Mouse (Mus musculus) ES-E14 (cell line): Measurements from ENCODE around the gene Msmo1. TPM values are rescaled to one million over a fixed set of nuclear protein-coding genes. Genes with fewer than 3 reads are reported as not detected.

Source experiments
- DNase-seq: peaks from one replicate; pipeline ENCODE4 v3.0.0-alpha.2; 2013; ENCODE audit warnings: low read depth, low spot score
- H3K27ac ChIP-seq: 2 replicates; pipeline ENCODE4 v1.5.1; 2012; ENCODE audit warnings: low read depth, mild to moderate bottlenecking, low read length, moderate library complexity, mixed read lengths; ENCODE audit not compliant: poor library complexity, insufficient read depth, severe bottlenecking
- H3K36me3 ChIP-seq: 2 replicates; pipeline ENCODE4 v1.6.1; 2012; ENCODE audit warnings: mild to moderate bottlenecking, low read length, moderate library complexity, mixed read lengths; ENCODE audit not compliant: control insufficient read depth, poor library complexity, insufficient read depth, severe bottlenecking
- H3K4me1 ChIP-seq, 2 experiments: fragments of 150-350 bp in 1 of 2; sonication (generic) in 1 of 2; 2 replicates each; pipeline ENCODE4 v1.6.1; 2012; ENCODE audit warnings: low read length in 2 of 2, mild to moderate bottlenecking in 1 of 2, mixed read lengths in 1 of 2; ENCODE audit not compliant: control insufficient read depth in 2 of 2, insufficient read depth in 2 of 2, poor library complexity in 1 of 2
- H3K4me3 ChIP-seq, 2 experiments: fragments of 150-350 bp in 1 of 2; sonication (generic) in 1 of 2; 2 replicates each; pipeline ENCODE4 v1.5.1; 2012; ENCODE audit warnings: low read length in 2 of 2, low read depth in 1 of 2, mild to moderate bottlenecking in 1 of 2, mixed read lengths in 1 of 2; ENCODE audit not compliant: insufficient read depth in 1 of 2, poor library complexity in 1 of 2, severe bottlenecking in 1 of 2
- H3K9ac ChIP-seq: 2 replicates; pipeline ENCODE4 v1.6.1; 2012; ENCODE audit warnings: low read depth, mild to moderate bottlenecking, low read length, mixed read lengths; ENCODE audit not compliant: poor library complexity, insufficient read depth, severe bottlenecking
- H3K9me3 ChIP-seq: fragments of 150-350 bp; sonication (generic); 2 replicates; pipeline ENCODE4 v1.6.1; 2012; ENCODE audit warnings: low read depth, mild to moderate bottlenecking, low read length; ENCODE audit not compliant: control insufficient read depth, insufficient read depth
- CHD2 ChIP-seq: IDR thresholded peaks from 2 replicates; pipeline ENCODE4 v1.6.1; 2014; ENCODE audit warnings: mild to moderate bottlenecking, low read depth, low read length, inconsistent platforms
- HCFC1 ChIP-seq: IDR thresholded peaks from 2 replicates; pipeline ENCODE4 v1.6.1; 2012; ENCODE audit warnings: low read length, inconsistent platforms, borderline replicate concordance; ENCODE audit not compliant: insufficient read depth
- MAFK ChIP-seq: IDR thresholded peaks from 2 replicates; pipeline ENCODE4 v1.6.1; 2014; ENCODE audit warnings: mild to moderate bottlenecking, low read depth, low read length, inconsistent platforms; ENCODE audit not compliant: insufficient read depth
- ZC3H11A ChIP-seq: IDR thresholded peaks from 2 replicates; pipeline ENCODE4 v1.6.1; 2012; ENCODE audit warnings: low read depth, mild to moderate bottlenecking, inconsistent platforms, low read length, borderline replicate concordance
- ZNF384 ChIP-seq: IDR thresholded peaks from 2 replicates; pipeline ENCODE4 v1.6.1; 2012; ENCODE audit warnings: low read depth, low read length, inconsistent platforms
- in situ Hi-C, 2 experiments: fragments of 600-800 bp; cut with MboI; formaldehyde crosslinking; loops; one replicate each; pipeline ENCODE4 v1.15.1; 2025; ENCODE audit warnings: low sequenced_read_pairs in 2 of 2, inconsistent platforms in 1 of 2; ENCODE audit not compliant: unreplicated experiment in 2 of 2
- total RNA-seq: library from RNA; depleted of rRNA; stranded (reverse); fragments of 300-350 nt; gene quantifications from 2 replicates; pipeline ENCODE4 v1.2.3, GENCODE M21; 2012

Msmo1 gene
- total RNA-seq, 1 experiment, result 83.7 TPM

DNA sequence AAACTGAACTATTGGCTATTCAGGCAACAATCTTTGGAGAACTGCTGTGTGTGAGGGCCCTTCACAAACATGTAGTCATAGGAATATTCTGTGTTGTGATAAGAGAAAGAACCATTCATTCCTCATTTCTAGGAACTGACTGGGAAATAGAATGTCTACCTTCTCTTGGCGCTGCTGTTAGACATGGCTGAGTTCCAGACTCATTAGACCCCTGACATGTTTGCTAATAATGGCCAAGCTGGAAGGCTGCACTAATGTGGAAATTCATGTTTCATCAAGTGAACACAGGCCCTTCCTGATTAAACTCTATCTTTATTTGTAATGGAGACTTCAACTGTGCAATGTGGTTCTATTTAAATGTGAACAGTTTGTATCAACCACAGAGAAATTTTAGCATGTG is 5.3 kb upstream of the Msmo1 start:
- in situ Hi-C loops, result no loop called here
- H3K4me3 ChIP-seq, result no peak overlapping the region
- no peaks in the 10 kb centered on the region; the same call in 1 of the 2 replicates for H3K36me3 ChIP-seq
- H3K4me1 ChIP-seq, result peaks cover 2 to 5% of the 10 kb centered on the region in 2 experiments; a peak in 2 of 4 replicates
- TF ChIP-seq HCFC1, result no peak
- TF ChIP-seq CHD2, result no peak
- no peak for TF ChIP-seq ZC3H11A
- no peak for TF ChIP-seq ZNF384
- TF ChIP-seq MAFK, result no peak
- H3K9ac ChIP-seq, result no peak overlapping the region
- H3K27ac ChIP-seq, result no peak overlapping the region
- DNase-seq, result no peak
- no peaks in the 10 kb centered on the region for H3K9me3 ChIP-seq

DNA sequence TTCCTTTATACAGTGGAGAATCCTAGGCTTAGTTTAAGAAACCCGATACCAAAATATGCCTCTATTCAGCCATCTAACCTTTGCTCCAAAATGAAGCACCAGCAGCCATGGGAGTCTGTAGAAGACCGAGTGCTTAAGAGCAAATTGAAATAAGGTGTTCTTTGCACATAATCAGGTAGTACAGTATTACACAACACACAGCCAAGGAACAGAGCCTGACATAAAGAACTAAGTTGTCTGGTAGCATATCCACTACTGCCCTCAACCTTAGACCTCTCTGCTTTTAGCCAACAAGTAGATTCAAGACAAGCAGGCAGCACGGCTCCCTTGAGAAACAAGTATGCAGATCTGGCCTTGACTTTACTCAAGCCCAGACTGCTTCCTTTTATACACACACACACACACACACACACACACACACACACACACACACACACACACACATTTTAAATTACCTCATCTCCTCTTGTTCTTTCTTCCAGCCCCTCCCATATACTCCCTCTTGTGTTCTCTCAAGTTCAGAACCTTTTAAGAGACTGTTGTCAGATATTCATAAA is 3.3 kb upstream of the Msmo1 start:
- in situ Hi-C loops, result no loop called here
- no peak overlapping the region for H3K9ac ChIP-seq
- no peak for DNase-seq
- H3K4me1 ChIP-seq, result peaks cover 3 to 5% of the 10 kb centered on the region in 2 experiments; a peak in 3 of 4 replicates
- no peak overlapping the region for H3K27ac ChIP-seq
- H3K36me3 ChIP-seq, result no peaks in the 10 kb centered on the region; the same call in 1 of the 2 replicates
- H3K9me3 ChIP-seq, result no peaks in the 10 kb centered on the region
- TF ChIP-seq ZNF384, result no peak
- no peak for TF ChIP-seq CHD2
- no peak for TF ChIP-seq HCFC1
- TF ChIP-seq ZC3H11A, result no peak
- no peak for TF ChIP-seq MAFK
- H3K4me3 ChIP-seq, result no peak overlapping the region

DNA sequence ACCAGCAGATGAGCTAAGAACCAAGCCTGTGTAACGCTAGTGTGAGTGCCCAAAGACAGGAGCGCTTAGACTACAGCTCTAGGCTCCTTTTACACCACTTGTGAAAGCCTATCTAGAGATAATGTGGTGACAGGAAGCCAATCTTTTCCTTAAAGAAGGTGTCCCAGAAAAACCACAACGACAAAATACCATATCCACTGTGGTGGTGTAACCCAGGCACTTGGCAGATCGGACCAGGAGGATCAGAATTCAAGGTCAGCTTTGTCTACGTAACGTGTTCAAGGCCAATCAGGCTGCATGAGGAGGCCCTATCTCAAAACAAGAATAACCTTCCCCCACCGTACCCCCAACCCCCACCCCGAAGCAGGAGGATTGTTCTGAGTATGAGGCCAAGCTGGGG is 1.6 kb upstream of the Msmo1 start:
- no peak for TF ChIP-seq ZNF384
- no peak for TF ChIP-seq HCFC1
- TF ChIP-seq MAFK, result no peak
- TF ChIP-seq CHD2, result no peak
- no peak for TF ChIP-seq ZC3H11A
- H3K36me3 ChIP-seq, result peaks cover 6% of the 10 kb centered on the region; the same call in 1 of the 2 replicates
- in situ Hi-C loops, result no loop called here
- no peak overlapping the region for H3K4me3 ChIP-seq
- H3K9ac ChIP-seq, result no peak overlapping the region
- H3K9me3 ChIP-seq, result no peaks in the 10 kb centered on the region
- DNase-seq, result no peak
- H3K4me1 ChIP-seq, result peaks cover 3 to 5% of the 10 kb centered on the region in 2 experiments; a peak in 3 of 4 replicates
- no peak overlapping the region for H3K27ac ChIP-seq

DNA sequence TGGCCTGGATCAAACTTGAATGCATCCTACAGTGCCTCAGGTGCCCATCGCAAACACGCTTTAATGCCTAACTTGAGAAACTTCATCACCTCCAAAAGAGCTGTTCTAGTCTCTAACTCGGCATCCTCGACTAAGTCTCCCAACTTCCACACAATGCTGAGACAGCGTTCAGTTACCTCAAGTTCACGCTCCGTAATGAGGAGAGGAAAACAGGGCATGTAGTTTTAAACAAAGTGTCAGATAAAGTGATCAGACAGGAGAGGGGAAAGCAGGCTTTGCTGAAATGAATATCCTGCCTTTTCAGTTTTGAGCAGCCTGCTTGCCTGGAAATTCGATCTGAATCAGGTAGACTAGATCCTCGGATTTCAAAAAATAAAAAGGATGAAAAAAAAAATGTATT is 996 bp downstream of the Msmo1 start:
- H3K4me1 ChIP-seq, result peaks cover 3 to 5% of the 10 kb centered on the region in 2 experiments; a peak in 3 of 4 replicates
- in situ Hi-C loops, result no loop called here
- H3K36me3 ChIP-seq, result peaks cover 13% of the 10 kb centered on the region
- DNase-seq, result no peak
- H3K27ac ChIP-seq, result no peak overlapping the region
- TF ChIP-seq MAFK, result no peak
- no peak for TF ChIP-seq ZNF384
- no peak for TF ChIP-seq ZC3H11A
- TF ChIP-seq CHD2, result no peak
- no peak for TF ChIP-seq HCFC1
- no peaks in the 10 kb centered on the region for H3K9me3 ChIP-seq
- peak overlapping the region; percentile 89 to 92 for H3K4me3 ChIP-seq
- peak overlapping the region; percentile 82 for H3K9ac ChIP-seq

DNA sequence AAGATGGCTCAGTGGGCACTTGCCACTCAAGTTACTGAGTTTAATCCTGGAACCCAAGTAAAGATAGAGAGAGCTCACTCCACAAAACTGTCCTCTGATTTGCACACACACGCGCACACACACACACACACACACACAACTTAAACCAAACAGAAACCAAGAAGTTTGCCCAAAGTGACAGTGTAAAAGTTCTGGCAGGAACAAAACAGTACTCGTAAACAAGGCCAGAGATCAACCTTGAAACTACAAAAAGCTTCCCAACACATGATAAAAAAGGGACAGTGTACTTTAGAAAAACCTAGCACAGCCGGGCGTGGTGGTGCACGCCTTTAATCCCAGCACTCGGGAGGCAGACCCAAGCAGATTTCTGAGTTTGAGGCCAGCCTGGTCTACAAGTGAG is 5.4 kb downstream of the Msmo1 start:
- no peak for DNase-seq

More for the DNA sequence above, 5.4 kb downstream of the Msmo1 start:
- Histone ChIP-seq H3K27ac (no peak overlapping the region), H3K36me3 (peaks cover 34% of the 10 kb centered on the region), H3K4me1 (peaks cover 0 to 4% of the 10 kb centered on the region in 2 experiments; a peak in 2 of 4 replicates), H3K9me3 (no peaks in the 10 kb centered on the region), H3K9ac (no peak overlapping the region), H3K4me3 (no peak overlapping the region)
- in situ Hi-C loops, result no loop called here
- TF ChIP-seq HCFC1 (no peak), MAFK (no peak), ZC3H11A (no peak), CHD2 (no peak), ZNF384 (no peak)
